Mouse (Mus musculus) forebrain, postnatal 0 days (tissue): ENCODE measurements around the gene Pdlim7. TPM values are rescaled to one million over a fixed set of nuclear protein-coding genes. Genes with fewer than 3 reads are reported as not detected.

Source experiments
- ATAC-seq: fragments of 200-750 bp; cut with Nextera tagmentation; 2 replicates; pipeline ENCODE4 v1.8.0; 2017; ENCODE audit warnings: mild to moderate bottlenecking, moderate library complexity
- DNase-seq: peaks from one replicate; pipeline ENCODE4 v3.0.0-alpha.2; 2015
- H3K27ac ChIP-seq: fragments of 300-500 bp; sonication (generic); 2 replicates; pipeline ENCODE4 v1.5.1; 2014; ENCODE audit warnings: low read depth, mild to moderate bottlenecking, antibody characterized with exemption, low read length, moderate library complexity, mixed read lengths
- H3K27me3 ChIP-seq: fragments of 300-500 bp; sonication (generic); 2 replicates; pipeline ENCODE4 v1.6.1; 2014; ENCODE audit warnings: mild to moderate bottlenecking, low read length, mixed read lengths; ENCODE audit not compliant: insufficient read depth
- H3K36me3 ChIP-seq: fragments of 300-500 bp; sonication (generic); 2 replicates; pipeline ENCODE4 v1.6.1; 2014; ENCODE audit warnings: mild to moderate bottlenecking, moderate library complexity; ENCODE audit not compliant: insufficient read depth
- H3K4me1 ChIP-seq: fragments of 300-500 bp; sonication (generic); 2 replicates; pipeline ENCODE4 v1.6.1; 2014; ENCODE audit warnings: antibody characterized with exemption; ENCODE audit not compliant: insufficient read depth
- H3K4me2 ChIP-seq: fragments of 300-500 bp; sonication (generic); 2 replicates; pipeline ENCODE4 v1.6.1; 2014; ENCODE audit warnings: low read depth, mild to moderate bottlenecking, moderate library complexity
- H3K4me3 ChIP-seq: fragments of 300-500 bp; sonication (generic); 2 replicates; pipeline ENCODE4 v1.5.1; 2014; ENCODE audit warnings: low read depth, low read length, mixed read lengths
- H3K9ac ChIP-seq: fragments of 300-500 bp; sonication (generic); 2 replicates; pipeline ENCODE4 v1.6.1; 2014; ENCODE audit warnings: mild to moderate bottlenecking
- H3K9me3 ChIP-seq: fragments of 300-500 bp; sonication (generic); 2 replicates; pipeline ENCODE4 v1.6.1; 2016; ENCODE audit warnings: low read length
- CTCF ChIP-seq: sonication (generic); IDR thresholded peaks from 2 replicates; pipeline ENCODE4 v1.5.1; 2016; ENCODE audit warnings: antibody characterized with exemption, control low read depth, low read depth
- WGBS: fragments of 180-500 bp; shearing (Covaris S2); extraction: QIAGEN DNeasy Blood & Tissue Kit; methylation state at CpG from one replicate; pipeline ENCODE4 v1.1.7; 2014; 5-methylcytosine and 5-hydroxymethylcytosine counted together
- microRNA-seq, 2 experiments: library from miRNA; unstranded; fragments of <30 nt; microRNA quantifications; one replicate each; pipeline ENCODE4; 2016
- polyA plus RNA-seq: library from polyadenylated mRNA; unstranded; fragments of >200 nt; fragmentation: Nextera tagmentation; extraction: Ambion mirVana; gene quantifications from 2 replicates; pipeline ENCODE4 v1.2.1, GENCODE M21; 2015
- total RNA-seq: library from RNA; depleted of rRNA; stranded (reverse); fragments of >200 nt; gene quantifications from 2 replicates; pipeline ENCODE4 v1.2.3, GENCODE M21; 2014; rRNA removed

Pdlim7 gene
- total and polyA plus RNA-seq, 2 experiments from 2014 or later, result 26.6 to 115 TPM

DNA sequence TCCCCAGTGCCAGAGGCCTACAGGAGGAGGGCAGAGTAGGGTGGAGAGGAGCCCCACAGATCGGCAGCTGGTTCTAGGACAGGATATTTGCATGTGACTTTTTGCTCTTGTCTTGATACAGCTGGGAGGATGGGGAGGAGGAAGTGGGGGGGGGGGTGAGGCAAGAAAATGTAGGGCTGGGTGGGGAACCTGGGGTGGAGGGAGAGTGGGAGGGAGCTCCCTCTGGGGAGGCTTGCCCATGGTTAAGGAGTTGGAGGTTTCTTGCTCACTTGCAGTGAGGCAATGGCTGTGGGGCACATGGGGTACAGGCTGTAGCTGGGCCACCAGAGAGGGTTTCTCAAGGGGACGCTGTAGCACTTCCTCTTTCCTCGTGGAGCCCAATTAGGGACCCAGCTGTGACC, 65.9 kb downstream of the Pdlim7 start:
- ATAC-seq, result no peak
- WGBS, result 74% methylated on average over 3 of the region's 3 CpGs

GRCm38 (mm10) chr13:55446483-55447105, 66.9 kb downstream of the Pdlim7 start:
- peak overlapping the region; percentile 81 for H3K9ac ChIP-seq
- peak overlapping the region; percentile 84 for H3K4me2 ChIP-seq
- DNase-seq (no peak), ATAC-seq (no peak)
- H3K27me3 ChIP-seq, result no peaks in the 10 kb centered on the region
- H3K36me3 ChIP-seq, result peaks cover 14% of the 10 kb centered on the region
- H3K27ac ChIP-seq, result no peak overlapping the region
- H3K4me1 ChIP-seq, result no peaks in the 10 kb centered on the region; the same call in 1 of the 2 replicates
- 79% methylated on average over 6 of the region's 6 CpGs for WGBS
- no peaks in the 10 kb centered on the region for H3K9me3 ChIP-seq
- peak overlapping the region; percentile 86; the same call in 1 of the 2 replicates for H3K4me3 ChIP-seq
- TF ChIP-seq CTCF, result no peak

More for the DNA sequence above, 65.9 kb downstream of the Pdlim7 start:
- Histone ChIP-seq H3K4me1 (no peaks in the 10 kb centered on the region; the same call in 1 of the 2 replicates), H3K4me2 (no peak overlapping the region), H3K36me3 (peaks cover 24% of the 10 kb centered on the region), H3K27me3 (no peaks in the 10 kb centered on the region), H3K9me3 (no peaks in the 10 kb centered on the region), H3K4me3 (no peak overlapping the region), H3K27ac (no peak overlapping the region), H3K9ac (no peak overlapping the region)
- no peak for DNase-seq
- no peak for TF ChIP-seq CTCF

Small RNAs within 50 kb of the gene (microRNA-seq; reads per million reads assigned to microRNA genes)
- gene Mir6943, result 0 to 0.61 reads per million in 2 experiments
- gene Mir6944, result 38.9 to 49.1 reads per million in 2 experiments
- gene Mir6945, result 1.2 to 2.0 reads per million in 2 experiments

Other genes with a start within 250 kb of the Pdlim7 start
- 159 and 187 TPM in 2 replicates for gene Prelid1, start 193.2 kb downstream of the Pdlim7 start, total RNA-seq
- 313 and 316 TPM in 2 replicates for gene Prelid1, start 193.2 kb downstream of the Pdlim7 start, polyA plus RNA-seq
- gene Rab24, start 191.7 kb downstream of the Pdlim7 start, total RNA-seq, result 67.3 and 77.4 TPM in 2 replicates
- gene Rab24, start 191.7 kb downstream of the Pdlim7 start, polyA plus RNA-seq, result 92.3 and 99.4 TPM in 2 replicates
- 10.1 and 10.5 TPM in 2 replicates for gene Mxd3, start 183.9 kb downstream of the Pdlim7 start, total RNA-seq
- 7.3 and 9.4 TPM in 2 replicates for gene Mxd3, start 183.9 kb downstream of the Pdlim7 start, polyA plus RNA-seq
- 55.2 and 62.6 TPM in 2 replicates for gene Lman2, start 150.9 kb downstream of the Pdlim7 start, total RNA-seq
- 32.8 TPM in 2 replicates for gene Lman2, start 150.9 kb downstream of the Pdlim7 start, polyA plus RNA-seq
- gene Rgs14, start 143.9 kb downstream of the Pdlim7 start, total RNA-seq, result 4.0 and 4.4 TPM in 2 replicates
- 2.5 and 3.9 TPM in 2 replicates for gene Rgs14, start 143.9 kb downstream of the Pdlim7 start, polyA plus RNA-seq
- gene Slc34a1, start 115.5 kb downstream of the Pdlim7 start, total RNA-seq, result 0.95 TPM in 1 of 2 replicates, not detected in the other
- gene Slc34a1, start 115.5 kb downstream of the Pdlim7 start, polyA plus RNA-seq, result 0.29 TPM in 1 of 2 replicates, not detected in the other
- gene Pfn3, start 98.4 kb downstream of the Pdlim7 start, total RNA-seq, result not detected in 2 replicates
- gene Pfn3, start 98.4 kb downstream of the Pdlim7 start, polyA plus RNA-seq, result 0.93 and 1.5 TPM in 2 replicates
- gene F12, start 86.9 kb downstream of the Pdlim7 start, total RNA-seq, result 0.15 TPM in 1 of 2 replicates, not detected in the other
- 0.45 and 0.51 TPM in 2 replicates for gene F12, start 86.9 kb downstream of the Pdlim7 start, polyA plus RNA-seq
- 79.5 and 88.2 TPM in 2 replicates for gene Grk6, start 68.6 kb downstream of the Pdlim7 start, total RNA-seq
- gene Grk6, start 68.6 kb downstream of the Pdlim7 start, polyA plus RNA-seq, result 38.5 and 40.8 TPM in 2 replicates
- 108 and 118 TPM in 2 replicates for gene Prr7, start 49.4 kb downstream of the Pdlim7 start, total RNA-seq
- 7.8 and 8.7 TPM in 2 replicates for gene Prr7, start 49.4 kb downstream of the Pdlim7 start, polyA plus RNA-seq
- gene Dbn1, start 25.6 kb downstream of the Pdlim7 start, total RNA-seq, result 545 and 619 TPM in 2 replicates
- 603 and 619 TPM in 2 replicates for gene Dbn1, start 25.6 kb downstream of the Pdlim7 start, polyA plus RNA-seq
- 2.5 and 4.8 TPM in 2 replicates for gene Dok3, start 15.6 kb upstream of the Pdlim7 start, total RNA-seq
- gene Dok3, start 15.6 kb upstream of the Pdlim7 start, polyA plus RNA-seq, result 0.82 TPM in 2 replicates
- gene Ddx41, start 23.0 kb upstream of the Pdlim7 start, total RNA-seq, result 65.2 and 69.6 TPM in 2 replicates
- gene Ddx41, start 23.0 kb upstream of the Pdlim7 start, polyA plus RNA-seq, result 46.1 and 51.7 TPM in 2 replicates
- 88.4 and 93.1 TPM in 2 replicates for gene Fam193b, start 57.4 kb upstream of the Pdlim7 start, total RNA-seq
- 41.2 and 41.6 TPM in 2 replicates for gene Fam193b, start 57.4 kb upstream of the Pdlim7 start, polyA plus RNA-seq
- gene Tmed9, start 60.1 kb upstream of the Pdlim7 start, total RNA-seq, result 52.9 and 56.3 TPM in 2 replicates
- 102 TPM in 2 replicates for gene Tmed9, start 60.1 kb upstream of the Pdlim7 start, polyA plus RNA-seq
- 57.6 and 63.1 TPM in 2 replicates for gene B4galt7, start 86.2 kb upstream of the Pdlim7 start, total RNA-seq
- 36.1 and 43.0 TPM in 2 replicates for gene B4galt7, start 86.2 kb upstream of the Pdlim7 start, polyA plus RNA-seq
- gene Caml, start 109.3 kb upstream of the Pdlim7 start, total RNA-seq, result 87.8 and 115 TPM in 2 replicates
- 116 and 121 TPM in 2 replicates for gene Caml, start 109.3 kb upstream of the Pdlim7 start, polyA plus RNA-seq
- gene Ddx46, start 121.4 kb upstream of the Pdlim7 start, total RNA-seq, result 28.0 and 34.7 TPM in 2 replicates
- 17.7 and 20.1 TPM in 2 replicates for gene Ddx46, start 121.4 kb upstream of the Pdlim7 start, polyA plus RNA-seq
- 135 and 167 TPM in 2 replicates for gene B230219D22Rik, start 179.4 kb upstream of the Pdlim7 start, total RNA-seq
- 40.7 and 59.5 TPM in 2 replicates for gene B230219D22Rik, start 179.4 kb upstream of the Pdlim7 start, polyA plus RNA-seq
- 116 and 121 TPM in 2 replicates for gene Txndc15, start 201.0 kb upstream of the Pdlim7 start, total RNA-seq
- gene Txndc15, start 201.0 kb upstream of the Pdlim7 start, polyA plus RNA-seq, result 134 and 135 TPM in 2 replicates
- 9.6 and 11.1 TPM in 2 replicates for gene Pcbd2, start 213.7 kb upstream of the Pdlim7 start, total RNA-seq
- gene Pcbd2, start 213.7 kb upstream of the Pdlim7 start, polyA plus RNA-seq, result 28.7 and 29.2 TPM in 2 replicates